Mouse (Mus musculus) stomach, postnatal 0 days (tissue): Measurements from ENCODE around the gene Borcs5.

ENCODE experiments used
- CTCF ChIP-seq: IDR thresholded peaks from 2 replicates; pipeline ENCODE4 v1.5.1; 2016; ENCODE audit warnings: antibody characterized with exemption, low read depth, mild to moderate bottlenecking, moderate library complexity
- EP300 ChIP-seq: optimal IDR thresholded peaks from 2 replicates; pipeline ENCODE3; 2016; ENCODE audit warnings: antibody characterized with exemption

DNA sequence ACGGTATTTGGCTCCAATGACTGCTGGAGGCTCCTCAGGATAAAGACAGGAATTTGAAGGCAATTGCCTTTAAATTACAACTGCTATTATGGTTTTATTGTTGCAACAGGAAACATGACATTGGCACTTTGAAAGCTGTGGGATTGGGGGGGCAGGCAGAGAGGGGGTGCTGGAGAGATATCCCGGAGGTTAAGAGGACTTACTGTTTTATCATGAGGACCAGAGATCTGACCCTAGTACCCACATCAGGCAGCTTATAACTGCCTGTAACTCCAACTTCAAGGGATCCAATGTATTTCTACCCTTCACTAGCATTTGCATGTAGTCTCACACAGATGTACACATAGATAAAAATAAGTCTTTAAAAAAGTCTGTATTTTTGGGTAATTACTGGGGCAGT is 29.2 kb downstream of the Borcs5 start:
- TF ChIP-seq CTCF (no peak), EP300 (no peak)
